Mouse (Mus musculus): ENCODE results near the gene Cldn2. TPM values are rescaled to one million over a fixed set of nuclear protein-coding genes. Genes with fewer than 3 reads are reported as not detected.

The Cldn2 gene
- polyA plus RNA-seq, 1 experiment from 2014 or later = not detected

GRCm38 (mm10) chrX:139778886-139779285, 21.7 kb upstream of the Cldn2 start:
- Histone ChIP-seq H3K4me2 (ENCODE audit: low read depth, severe bottlenecking) (no peak overlapping the region), H3K27ac (replicated peaks; ENCODE audit: low read depth, low read length) (no peak overlapping the region), H3K4me3 (ENCODE audit: low read depth, low read length) (no peak overlapping the region), H3K4me1 (ENCODE audit: control insufficient read depth, insufficient read depth, low read length) (no peaks in the 10 kb centered on the region), H3K9ac (ENCODE audit: low read length) (no peak overlapping the region), H3K27me3 (ENCODE audit: control insufficient read depth, insufficient read depth, low read length) (peaks cover 7% of the 10 kb centered on the region; the same call in 1 of the 2 replicates), H3K9me3 (ENCODE audit: control insufficient read depth, low read length) (no peaks in the 10 kb centered on the region), H3K36me3 (ENCODE audit: control insufficient read depth, insufficient read depth, low read length) (no peaks in the 10 kb centered on the region)
- DNase-seq (ENCODE audit: low spot score) (no peak), ATAC-seq (ENCODE audit: insufficient number of reproducible peaks, low FRiP score, low TSS enrichment, low read depth) (no peak)
- 94% methylated on average over 1 of the region's 1 CpGs for WGBS

GRCm38 (mm10) chrX:139779401-139779800, 21.2 kb upstream of the Cldn2 start:
- DNase-seq (ENCODE audit: low spot score) = no peak
- no peak overlapping the region for H3K9ac ChIP-seq (ENCODE audit: low read length)
- H3K4me3 ChIP-seq (ENCODE audit: low read depth, low read length) = no peak overlapping the region
- no peaks in the 10 kb centered on the region for H3K4me1 ChIP-seq (ENCODE audit: control insufficient read depth, insufficient read depth, low read length)
- no peak overlapping the region for H3K27ac ChIP-seq (replicated peaks; ENCODE audit: low read depth, low read length)
- no peak for ATAC-seq (ENCODE audit: insufficient number of reproducible peaks, low FRiP score, low TSS enrichment, low read depth)
- peaks cover 7% of the 10 kb centered on the region; the same call in 1 of the 2 replicates for H3K27me3 ChIP-seq (ENCODE audit: control insufficient read depth, insufficient read depth, low read length)
- no peaks in the 10 kb centered on the region for H3K36me3 ChIP-seq (ENCODE audit: control insufficient read depth, insufficient read depth, low read length)
- WGBS = 79% methylated on average over 5 of the region's 5 CpGs
- H3K9me3 ChIP-seq (ENCODE audit: control insufficient read depth, low read length) = no peaks in the 10 kb centered on the region
- no peak overlapping the region for H3K4me2 ChIP-seq (ENCODE audit: low read depth, severe bottlenecking)

GRCm38 (mm10) chrX:139780988-139781387, 19.6 kb upstream of the Cldn2 start:
- H3K9me3 ChIP-seq (ENCODE audit: control insufficient read depth, low read length) = no peaks in the 10 kb centered on the region
- no peaks in the 10 kb centered on the region for H3K4me1 ChIP-seq (ENCODE audit: control insufficient read depth, insufficient read depth, low read length)
- DNase-seq (ENCODE audit: low spot score) (no peak), ATAC-seq (ENCODE audit: insufficient number of reproducible peaks, low FRiP score, low TSS enrichment, low read depth) (no peak)
- H3K27ac ChIP-seq (replicated peaks; ENCODE audit: low read depth, low read length) = no peak overlapping the region
- no peak overlapping the region for H3K4me2 ChIP-seq (ENCODE audit: low read depth, severe bottlenecking)
- H3K9ac ChIP-seq (ENCODE audit: low read length) = no peak overlapping the region
- WGBS = 50% methylated on average over 3 of the region's 3 CpGs
- no peaks in the 10 kb centered on the region for H3K36me3 ChIP-seq (ENCODE audit: control insufficient read depth, insufficient read depth, low read length)
- peaks cover 10% of the 10 kb centered on the region; the same call in 1 of the 2 replicates for H3K27me3 ChIP-seq (ENCODE audit: control insufficient read depth, insufficient read depth, low read length)
- no peak overlapping the region for H3K4me3 ChIP-seq (ENCODE audit: low read depth, low read length)

- 69% methylated on average over 3 of the region's 4 CpGs for WGBS
- DNase-seq (ENCODE audit: low spot score) = no peak
- Histone ChIP-seq H3K36me3 (ENCODE audit: control insufficient read depth, insufficient read depth, low read length) (no peaks in the 10 kb centered on the region), H3K9ac (ENCODE audit: low read length) (no peak overlapping the region), H3K4me1 (ENCODE audit: control insufficient read depth, insufficient read depth, low read length) (no peaks in the 10 kb centered on the region), H3K27me3 (ENCODE audit: control insufficient read depth, insufficient read depth, low read length) (peaks cover 10% of the 10 kb centered on the region; the same call in 1 of the 2 replicates), H3K27ac (replicated peaks; ENCODE audit: low read depth, low read length) (no peak overlapping the region), H3K9me3 (ENCODE audit: control insufficient read depth, low read length) (no peaks in the 10 kb centered on the region), H3K4me3 (ENCODE audit: low read depth, low read length) (no peak overlapping the region), H3K4me2 (ENCODE audit: low read depth, severe bottlenecking) (no peak overlapping the region)
- no peak for ATAC-seq (ENCODE audit: insufficient number of reproducible peaks, low FRiP score, low TSS enrichment, low read depth)
These were observed 19.1 kb upstream of the Cldn2 start for GRCm38 (mm10) chrX:139781563-139781962.

- H3K27me3 ChIP-seq (ENCODE audit: control insufficient read depth, insufficient read depth, low read length) = peaks cover 10% of the 10 kb centered on the region; the same call in 1 of the 2 replicates
- WGBS = 29% methylated on average over 6 of the region's 6 CpGs
- ATAC-seq (ENCODE audit: insufficient number of reproducible peaks, low FRiP score, low TSS enrichment, low read depth) = no peak
These were observed 18.2 kb upstream of the Cldn2 start, which contains the start of gene Ripply1 for GRCm38 (mm10) chrX:139782278-139783044. Gene Ripply1 (minus strand): TSS chrX:139782353.

GRCm38 (mm10) chrX:139783045-139783422, 17.6 kb upstream of the Cldn2 start:
- no peak overlapping the region for H3K27ac ChIP-seq (replicated peaks; ENCODE audit: low read depth, low read length)

More at GRCm38 (mm10) chrX:139782278-139783044, 18.2 kb upstream of the Cldn2 start, which contains the start of gene Ripply1:
- no peak for DNase-seq (ENCODE audit: low spot score)
- Histone ChIP-seq H3K36me3 (ENCODE audit: control insufficient read depth, insufficient read depth, low read length) (no peaks in the 10 kb centered on the region), H3K9me3 (ENCODE audit: control insufficient read depth, low read length) (no peaks in the 10 kb centered on the region), H3K4me3 (ENCODE audit: low read depth, low read length) (no peak within 1 kb of the TSS), H3K27ac (replicated peaks; ENCODE audit: low read depth, low read length) (no peak within 1 kb of the TSS), H3K4me2 (ENCODE audit: low read depth, severe bottlenecking) (no peak within 1 kb of the TSS), H3K9ac (ENCODE audit: low read length) (no peak within 1 kb of the TSS), H3K4me1 (ENCODE audit: control insufficient read depth, insufficient read depth, low read length) (no peaks in the 10 kb centered on the region)

GRCm38 (mm10) chrX:139785764-139786163, 14.9 kb upstream of the Cldn2 start:
- Histone ChIP-seq H3K9ac (ENCODE audit: low read length) (no peak overlapping the region), H3K9me3 (ENCODE audit: control insufficient read depth, low read length) (no peaks in the 10 kb centered on the region), H3K4me2 (ENCODE audit: low read depth, severe bottlenecking) (no peak overlapping the region), H3K27me3 (ENCODE audit: control insufficient read depth, insufficient read depth, low read length) (0 out of 2 replicates have a peak, but pooled peaks cover 6% of the 10 kb centered on the region), H3K36me3 (ENCODE audit: control insufficient read depth, insufficient read depth, low read length) (no peaks in the 10 kb centered on the region), H3K4me1 (ENCODE audit: control insufficient read depth, insufficient read depth, low read length) (no peaks in the 10 kb centered on the region), H3K4me3 (ENCODE audit: low read depth, low read length) (no peak overlapping the region), H3K27ac (replicated peaks; ENCODE audit: low read depth, low read length) (no peak overlapping the region)
- 36% methylated on average over 1 of the region's 1 CpGs for WGBS
- no peak for ATAC-seq (ENCODE audit: insufficient number of reproducible peaks, low FRiP score, low TSS enrichment, low read depth)
- no peak for DNase-seq (ENCODE audit: low spot score)

More at GRCm38 (mm10) chrX:139783045-139783422, 17.6 kb upstream of the Cldn2 start:
- DNase-seq (ENCODE audit: low spot score) (no peak), ATAC-seq (ENCODE audit: insufficient number of reproducible peaks, low FRiP score, low TSS enrichment, low read depth) (no peak)
- Histone ChIP-seq H3K4me2 (ENCODE audit: low read depth, severe bottlenecking) (no peak overlapping the region), H3K27me3 (ENCODE audit: control insufficient read depth, insufficient read depth, low read length) (0 out of 2 replicates have a peak, but pooled peaks cover 8% of the 10 kb centered on the region), H3K9me3 (ENCODE audit: control insufficient read depth, low read length) (no peaks in the 10 kb centered on the region), H3K4me1 (ENCODE audit: control insufficient read depth, insufficient read depth, low read length) (no peaks in the 10 kb centered on the region), H3K9ac (ENCODE audit: low read length) (no peak overlapping the region), H3K36me3 (ENCODE audit: control insufficient read depth, insufficient read depth, low read length) (no peaks in the 10 kb centered on the region), H3K4me3 (ENCODE audit: low read depth, low read length) (no peak overlapping the region)
- WGBS = 48% methylated on average over 3 of the region's 3 CpGs

- Histone ChIP-seq H3K27me3 (ENCODE audit: control insufficient read depth, insufficient read depth, low read length) (0 out of 2 replicates have a peak, but pooled peaks cover 7% of the 10 kb centered on the region), H3K9ac (ENCODE audit: low read length) (no peak overlapping the region), H3K27ac (replicated peaks; ENCODE audit: low read depth, low read length) (no peak overlapping the region), H3K4me1 (ENCODE audit: control insufficient read depth, insufficient read depth, low read length) (no peaks in the 10 kb centered on the region), H3K36me3 (ENCODE audit: control insufficient read depth, insufficient read depth, low read length) (no peaks in the 10 kb centered on the region), H3K4me2 (ENCODE audit: low read depth, severe bottlenecking) (no peak overlapping the region), H3K9me3 (ENCODE audit: control insufficient read depth, low read length) (no peaks in the 10 kb centered on the region), H3K4me3 (ENCODE audit: low read depth, low read length) (no peak overlapping the region)
- 84% methylated on average over 7 of the region's 7 CpGs for WGBS
- no peak for DNase-seq (ENCODE audit: low spot score)
- no peak for ATAC-seq (ENCODE audit: insufficient number of reproducible peaks, low FRiP score, low TSS enrichment, low read depth)
These were observed 6.4 kb upstream of the Cldn2 start for GRCm38 (mm10) chrX:139794072-139794845.
